Mouse (Mus musculus): ENCODE results near the gene B3gnt7.

Gene B3gnt7

DNA sequence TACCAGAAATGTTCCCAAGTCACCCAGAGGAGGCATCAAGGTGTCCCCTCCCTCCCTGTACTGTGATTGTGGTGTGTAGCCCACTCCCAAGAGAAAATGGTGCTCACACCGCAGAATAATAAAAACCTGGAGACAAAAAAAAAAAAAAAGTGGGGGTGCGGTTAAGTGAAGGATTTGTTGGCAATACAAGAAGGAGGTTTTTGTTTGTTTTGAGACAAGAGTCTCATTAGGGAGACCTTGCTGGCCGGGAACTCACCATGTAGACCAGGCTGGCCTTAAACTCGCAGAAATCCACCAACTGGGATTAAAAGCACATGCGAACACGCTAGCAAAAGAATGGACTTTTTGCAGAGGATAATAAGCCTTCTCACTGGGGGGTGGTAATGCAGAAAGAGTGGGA is at the start of gene B3gnt7:
TSS of gene B3gnt7 (plus strand) at position 301 of the 400 bp plus-strand sequence.
- DNase-seq (ENCODE audit: low read depth, low spot score) = no peak

- no peak for DNase-seq (ENCODE audit: low read depth, low spot score)
These were observed 49.2 kb upstream of the B3gnt7 start for GRCm38 (mm10) chr1:86253410-86253809.

DNA sequence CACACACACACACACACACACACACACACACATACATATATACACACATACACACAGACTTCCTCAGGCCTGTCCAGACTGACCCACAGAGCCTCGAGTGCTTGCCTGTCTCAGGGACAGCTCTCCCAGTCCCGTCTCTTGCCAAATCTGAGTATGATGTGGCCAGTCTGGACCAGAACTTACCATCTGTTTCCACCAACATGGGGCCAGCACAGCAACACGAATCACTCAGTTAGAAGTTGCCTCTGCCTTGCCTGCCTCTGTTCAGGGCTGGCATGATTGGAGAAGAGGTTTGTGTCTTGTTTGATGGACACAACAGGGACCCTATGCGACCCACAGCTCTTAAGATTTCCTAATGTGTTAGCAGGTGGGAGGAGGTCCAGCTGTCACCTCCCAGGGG is 46.3 kb upstream of the B3gnt7 start:
- no peak for DNase-seq (ENCODE audit: low read depth, low spot score)

GRCm38 (mm10) chr1:86257228-86257627 is 45.4 kb upstream of the B3gnt7 start:
- DNase-seq (ENCODE audit: low read depth, low spot score) = no peak

DNA sequence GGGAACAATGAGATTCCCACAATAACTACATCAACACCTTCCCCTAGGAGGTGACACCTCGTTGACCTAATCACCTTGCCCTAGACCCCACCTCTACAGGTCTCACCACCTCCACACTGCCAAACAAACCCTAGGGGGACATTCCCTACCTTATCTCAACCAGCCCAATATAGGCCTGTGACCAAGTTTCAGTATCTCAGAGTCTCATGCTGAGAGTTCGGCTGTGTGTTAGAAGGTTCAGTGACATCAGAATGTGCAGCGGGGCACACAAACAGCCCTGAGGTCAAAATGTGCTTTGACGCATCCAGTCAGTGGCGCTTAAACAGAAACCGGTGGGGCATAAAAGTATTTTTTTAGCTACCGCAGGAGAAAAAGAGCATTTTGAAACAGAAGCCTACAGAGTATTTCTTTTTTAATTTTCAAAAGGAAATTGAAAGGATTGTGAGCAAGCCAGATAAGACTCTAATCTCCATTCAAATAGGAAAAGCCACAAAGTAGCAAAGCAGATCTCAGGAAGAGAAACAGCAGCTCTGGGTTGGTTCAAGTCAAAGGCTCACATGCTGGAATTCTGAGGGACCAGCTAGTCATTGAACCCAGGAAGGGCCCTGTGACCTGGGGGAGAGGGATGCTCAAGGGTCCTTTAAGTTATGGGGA is 44.3 kb upstream of the B3gnt7 start:
- DNase-seq (ENCODE audit: low read depth, low spot score) = no peak

DNA sequence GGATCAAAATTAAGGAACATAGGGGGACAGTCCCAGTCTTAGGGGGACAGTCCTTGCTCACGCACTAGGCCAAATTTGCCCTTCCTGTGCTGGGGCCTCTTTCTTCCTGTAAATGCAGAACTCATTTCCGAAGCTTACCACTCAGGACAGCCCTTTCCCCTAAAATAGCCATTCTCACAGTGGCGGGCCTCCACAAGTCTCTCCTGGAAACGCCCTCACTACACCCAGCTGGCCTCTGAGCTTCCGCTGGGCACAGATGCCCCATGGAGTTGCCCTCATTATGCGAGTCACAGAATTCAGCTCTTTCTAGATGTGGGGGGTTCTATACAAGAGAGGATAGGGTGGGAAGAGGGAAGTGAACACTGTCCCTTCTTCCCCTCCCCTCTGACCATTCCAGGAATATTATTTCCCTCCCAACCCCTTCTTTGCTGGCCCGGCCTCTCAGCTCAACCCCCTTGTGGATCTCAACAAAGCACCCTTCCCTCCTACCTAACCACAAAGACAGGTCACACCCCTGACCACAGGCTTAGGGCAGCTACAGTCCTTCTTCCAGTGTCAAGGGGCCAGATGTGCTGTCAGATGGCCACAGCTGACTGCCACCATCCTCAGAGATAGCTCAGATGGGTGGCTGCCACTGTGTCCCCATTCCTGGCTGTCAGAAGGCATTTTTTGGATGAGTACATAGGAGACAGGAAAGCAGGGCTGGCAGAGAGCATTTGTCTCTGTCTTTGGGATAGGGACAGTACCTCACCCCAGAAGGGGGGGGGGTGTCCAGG is 38.9 kb upstream of the B3gnt7 start:
- DNase-seq (ENCODE audit: low read depth, low spot score) = no peak

DNA sequence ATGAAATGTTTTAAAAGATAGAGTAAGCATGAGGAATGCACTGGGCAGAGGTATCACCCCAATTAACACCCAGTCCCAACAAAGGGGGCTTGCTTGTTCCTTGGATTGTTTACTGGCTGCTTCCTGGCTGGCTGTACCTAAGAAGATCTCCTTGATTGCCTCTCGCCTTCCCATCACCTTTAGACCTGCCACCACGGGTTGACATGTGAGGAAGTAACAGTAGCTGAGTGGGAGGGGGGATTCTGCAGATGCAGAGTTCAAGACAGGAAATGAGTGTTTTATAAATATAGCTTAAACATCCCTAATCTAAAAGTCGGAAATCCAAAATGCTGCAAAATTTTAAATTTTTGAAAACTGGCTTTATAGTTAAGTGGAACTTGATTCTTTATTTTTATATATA is 37.6 kb upstream of the B3gnt7 start:
- no peak for DNase-seq (ENCODE audit: low read depth, low spot score)

DNA sequence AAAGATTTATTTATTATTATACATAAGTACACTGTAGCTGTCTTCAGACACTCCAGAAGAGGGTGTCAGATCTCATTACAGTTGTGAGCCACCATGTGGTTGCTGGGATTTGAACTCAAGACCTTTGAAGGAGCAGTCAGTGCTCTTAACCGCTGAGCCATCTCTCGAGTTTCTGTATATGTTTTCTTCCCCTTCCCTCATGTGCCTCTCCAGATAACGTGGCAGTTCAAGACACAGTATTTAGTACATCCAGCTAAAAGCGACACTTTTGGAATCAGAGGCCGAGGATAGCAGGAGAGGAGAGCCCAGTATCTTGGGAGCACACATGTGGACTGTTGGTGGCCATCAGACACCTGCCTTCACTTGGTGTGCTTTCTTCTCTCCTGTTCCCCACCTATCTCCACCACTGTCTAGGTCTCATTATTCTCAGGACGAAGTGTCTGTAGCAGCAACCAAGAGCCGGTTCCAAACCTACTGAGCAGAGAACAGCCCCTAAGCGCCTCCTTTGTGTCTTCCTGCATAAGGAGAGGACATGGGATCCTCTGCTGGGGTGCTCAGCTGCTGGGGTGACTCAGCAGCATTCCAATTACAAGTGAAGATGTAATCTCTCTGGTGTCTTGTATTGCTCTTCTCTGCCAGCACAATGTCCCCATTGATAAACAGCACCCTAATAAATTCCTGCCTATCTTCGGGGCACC is 34.0 kb upstream of the B3gnt7 start:
- DNase-seq (ENCODE audit: low read depth, low spot score) = no peak

- DNase-seq (ENCODE audit: low read depth, low spot score) = no peak
These were observed 33.5 kb upstream of the B3gnt7 start for GRCm38 (mm10) chr1:86269190-86269508.

GRCm38 (mm10) chr1:86271707-86272106 is 30.9 kb upstream of the B3gnt7 start:
- DNase-seq (ENCODE audit: low read depth, low spot score) = no peak

GRCm38 (mm10) chr1:86277055-86277454 is 25.6 kb upstream of the B3gnt7 start:
- no peak for DNase-seq (ENCODE audit: low read depth, low spot score)

GRCm38 (mm10) chr1:86281781-86282536 is 20.7 kb upstream of the B3gnt7 start:
- no peak for DNase-seq (ENCODE audit: low read depth, low spot score)

- no peak for DNase-seq (ENCODE audit: low read depth, low spot score)
These were observed 18.5 kb upstream of the B3gnt7 start for GRCm38 (mm10) chr1:86284101-86284500.

DNA sequence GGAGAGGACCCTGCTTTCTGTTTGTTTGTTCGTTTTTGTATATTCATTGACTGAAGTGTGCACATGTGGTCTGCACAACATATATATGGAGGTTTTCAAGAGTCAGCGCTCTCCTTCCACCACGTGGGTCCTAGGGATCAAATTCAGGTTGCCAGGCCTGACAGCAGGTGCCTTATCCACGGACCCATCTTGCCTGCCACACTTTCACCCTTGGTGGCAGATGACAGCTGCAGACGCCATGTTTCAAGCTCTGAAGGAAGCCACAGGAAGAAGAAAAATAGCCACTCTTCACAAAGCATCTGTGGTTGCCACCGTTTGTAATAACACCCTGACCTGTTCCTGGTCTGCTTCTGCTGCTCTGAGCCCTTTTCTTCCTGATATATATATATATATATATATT is 17.3 kb upstream of the B3gnt7 start:
- no peak for DNase-seq (ENCODE audit: low read depth, low spot score)

GRCm38 (mm10) chr1:86287473-86287872 is 15.2 kb upstream of the B3gnt7 start:
- no peak for DNase-seq (ENCODE audit: low read depth, low spot score)

DNA sequence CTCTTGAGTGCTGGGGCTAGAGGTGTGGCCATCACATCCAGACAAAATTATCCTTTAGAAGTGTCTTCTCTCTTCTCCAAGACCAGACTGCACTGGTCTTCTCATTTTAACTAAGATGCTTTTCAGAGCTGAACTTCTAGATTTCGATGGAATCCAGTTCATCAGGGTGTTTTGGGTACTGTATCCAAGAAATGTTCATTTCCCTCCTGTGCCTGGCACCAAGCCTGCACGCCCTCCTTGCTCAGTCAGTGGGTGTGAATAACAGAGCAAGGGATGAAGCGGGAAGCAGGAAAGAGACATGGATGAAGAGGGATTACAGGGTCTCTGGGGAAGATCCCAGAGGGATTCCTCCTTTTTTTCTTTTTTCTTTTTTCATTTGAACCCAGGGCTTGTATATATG is 12.2 kb upstream of the B3gnt7 start:
- no peak for DNase-seq (ENCODE audit: low read depth, low spot score)

- no peak for DNase-seq (ENCODE audit: low read depth, low spot score)
These were observed 9.5 kb upstream of the B3gnt7 start for GRCm38 (mm10) chr1:86293091-86293490.

DNA sequence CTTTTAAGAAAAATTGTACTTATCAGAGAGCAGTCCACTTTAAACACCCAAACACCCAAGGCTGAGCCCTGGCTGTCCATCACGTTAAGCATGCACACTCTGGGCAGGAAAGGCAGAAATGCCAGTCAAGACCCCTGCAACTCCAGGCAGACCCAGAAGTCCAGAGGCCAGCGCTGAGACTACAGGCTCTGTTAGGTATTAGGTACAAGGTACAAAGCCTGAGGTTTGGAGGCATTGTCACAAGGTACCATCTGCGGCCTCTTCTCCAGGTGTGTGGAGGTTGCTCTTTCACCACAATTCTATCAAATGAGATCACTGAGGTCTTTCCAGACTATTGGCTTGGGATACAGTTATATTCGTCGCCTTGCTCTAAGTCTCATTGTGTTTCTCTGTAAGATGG is 8.8 kb upstream of the B3gnt7 start:
- DNase-seq (ENCODE audit: low read depth, low spot score) = no peak

DNA sequence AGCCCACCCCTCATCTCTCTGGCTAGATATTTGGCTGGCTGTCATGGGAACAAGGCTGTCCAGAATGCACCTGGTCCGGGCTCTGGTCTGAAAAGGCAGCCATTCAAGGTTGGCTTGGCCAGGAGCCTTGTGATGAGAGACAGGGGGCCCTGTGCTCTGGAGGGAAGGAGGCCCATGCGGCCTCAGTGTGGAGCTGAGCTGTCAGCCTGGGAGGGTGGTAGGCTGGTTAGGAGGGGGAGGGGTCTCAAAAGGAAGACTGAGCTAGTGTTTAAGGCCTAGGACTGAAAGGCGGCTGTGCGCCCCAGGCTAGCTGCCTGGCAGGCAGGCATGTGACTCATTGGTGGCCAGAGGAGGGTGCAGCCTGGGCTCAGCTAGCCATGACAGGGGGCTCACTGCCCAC is 8.2 kb upstream of the B3gnt7 start:
- DNase-seq (ENCODE audit: low read depth, low spot score) = no peak

DNA sequence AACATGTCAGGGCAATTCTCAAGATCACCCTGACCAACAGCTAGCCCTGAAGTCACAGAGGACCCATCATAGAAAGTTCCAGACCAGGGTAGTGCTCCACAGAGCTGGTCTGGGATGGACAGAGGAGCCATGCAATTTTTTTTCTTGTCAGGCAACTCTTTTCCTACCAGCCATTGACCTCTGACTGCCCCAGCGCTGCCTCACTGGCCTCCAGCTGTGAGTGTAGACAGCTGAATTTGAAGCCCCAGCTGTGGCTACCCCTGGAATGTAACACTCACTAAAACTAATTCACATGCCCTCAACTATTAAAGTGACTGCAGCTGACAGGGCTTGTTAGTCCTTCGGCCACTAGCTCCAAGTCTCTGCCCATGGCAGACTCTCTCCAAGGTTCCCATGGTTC is 2.5 kb upstream of the B3gnt7 start:
- no peak for DNase-seq (ENCODE audit: low read depth, low spot score)

DNA sequence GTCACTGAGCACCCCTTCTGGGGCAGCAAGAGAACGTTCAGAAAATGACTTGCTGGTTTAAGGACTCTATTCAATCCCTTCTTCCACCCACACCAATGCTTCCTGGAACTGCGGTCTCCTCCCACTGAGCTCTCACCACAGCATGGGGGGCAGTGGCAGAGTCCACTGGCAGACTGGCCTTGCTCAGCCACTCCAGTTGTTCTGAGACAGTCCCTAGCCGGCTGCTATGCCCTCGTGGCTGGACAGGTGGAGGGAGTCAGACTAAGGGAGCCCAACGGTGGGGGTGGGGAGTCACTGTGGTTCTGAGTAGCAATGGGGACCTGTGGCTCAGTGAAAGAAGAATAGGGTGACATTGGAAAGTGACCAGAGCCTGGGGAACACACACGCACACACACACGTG is 1.9 kb upstream of the B3gnt7 start:
- no peak for DNase-seq (ENCODE audit: low read depth, low spot score)
